Mouse (Mus musculus): ENCODE results near the gene Lman2.

- TF ChIP-seq CTCF (IDR thresholded peaks at IDR 0.05) (no peak), EP300 (IDR thresholded peaks at IDR 0.05) (no peak)
Observed at GRCm38 (mm10) chr13:55361145-55361544, 1.4 kb downstream of the Lman2 start.
